Mouse (Mus musculus): ENCODE data around the gene Dnajc4. TPM values are rescaled to one million over a fixed set of nuclear protein-coding genes. Genes with fewer than 3 reads are reported as not detected.
A peak's percentile ranks its signal among the peaks of the same experiment; 100 is the strongest.

The Dnajc4 gene
- polyA plus RNA-seq, 1 experiment = 24.1 TPM

DNA sequence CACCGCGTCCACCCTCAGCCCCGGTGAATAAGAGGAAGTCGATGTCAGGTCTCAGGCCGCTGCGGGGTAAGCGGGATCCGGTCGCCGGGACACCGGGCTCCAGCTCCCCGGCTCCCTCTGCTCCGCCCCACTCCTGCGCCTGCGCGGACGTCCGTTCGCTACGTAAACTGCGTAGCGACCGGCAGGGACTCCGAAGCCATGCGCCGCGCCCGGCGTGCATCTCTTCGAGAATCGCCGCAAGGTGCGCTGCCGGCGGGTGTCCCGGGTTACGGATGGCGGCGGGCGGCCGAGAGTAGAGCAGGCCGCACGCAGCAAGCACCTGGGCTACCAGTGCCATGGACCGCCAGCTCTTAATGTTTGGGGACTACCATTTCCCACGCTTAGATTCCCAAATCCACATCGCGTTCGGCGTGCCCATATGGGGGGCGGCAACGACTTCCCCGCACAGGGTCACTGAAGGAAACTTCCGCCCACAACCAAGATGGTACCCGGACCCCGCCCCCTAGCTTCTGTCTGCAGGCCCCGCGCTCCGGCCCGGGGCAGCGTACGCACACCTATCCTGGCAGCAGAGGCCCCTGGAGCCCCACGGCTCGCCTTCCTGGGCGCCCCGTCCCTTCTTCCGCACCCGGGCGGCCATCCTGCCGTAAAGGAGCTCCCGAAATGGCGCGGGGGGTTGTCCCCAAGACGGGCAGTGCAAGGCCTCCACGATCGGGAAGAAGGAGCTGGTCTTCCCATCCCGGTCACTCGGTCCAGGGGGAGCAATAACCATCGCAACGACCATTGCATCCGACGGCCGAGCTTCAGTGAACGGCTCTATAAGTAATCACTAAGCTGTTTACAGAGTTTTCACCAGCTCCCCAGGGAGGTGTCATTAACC lies 50.8 kb downstream of the Dnajc4 start, which contains the start of gene Bad:
Bad (plus strand) TSS at position 490 of the 877 bp plus-strand sequence.
- TF ChIP-seq CTCF (IDR thresholded peaks at IDR 0.05; ENCODE audit: extremely low read depth, insufficient read depth, insufficient read length, insufficient replicate concordance) (no peak), POLR2A (IDR thresholded peaks at IDR 0.05; ENCODE audit: low read depth, low read length) (no peak)
- H3K4me3 ChIP-seq (ENCODE audit: extremely low read depth, insufficient read depth, insufficient read length) = peak within 1 kb of the TSS; percentile 69
- no peaks in the 10 kb centered on the region for H3K36me3 ChIP-seq (ENCODE audit: control insufficient read depth, insufficient read depth, low read length)
- H3K4me1 ChIP-seq (ENCODE audit: control insufficient read depth, insufficient read depth, insufficient read length) = peaks cover 2% of the 10 kb centered on the region
- under 1% methylated on average over 83 of the region's 83 CpGs for WGBS
- H3K27me3 ChIP-seq (ENCODE audit: control insufficient read depth, insufficient read depth, low read length) = no peaks in the 10 kb centered on the region
- DNase-seq (ENCODE audit: low read depth in 1 of 2, low spot score in 2 of 2) = peak; percentile 86 to 88
- H3K27ac ChIP-seq (ENCODE audit: insufficient read depth, low read length) = peak within 1 kb of the TSS; percentile 81

- no peaks in the 10 kb centered on the region for H3K27me3 ChIP-seq (ENCODE audit: control insufficient read depth, insufficient read depth, low read length)
- TF ChIP-seq CTCF (IDR thresholded peaks at IDR 0.05; ENCODE audit: extremely low read depth, insufficient read depth, insufficient read length, insufficient replicate concordance) (no peak), POLR2A (IDR thresholded peaks at IDR 0.05; ENCODE audit: low read depth, low read length) (no peak)
- no peak for DNase-seq (ENCODE audit: low read depth in 1 of 2, low spot score in 2 of 2)
- no peaks in the 10 kb centered on the region for H3K36me3 ChIP-seq (ENCODE audit: control insufficient read depth, insufficient read depth, low read length)
- H3K4me1 ChIP-seq (ENCODE audit: control insufficient read depth, insufficient read depth, insufficient read length) = peaks cover 2% of the 10 kb centered on the region
- H3K4me3 ChIP-seq (ENCODE audit: extremely low read depth, insufficient read depth, insufficient read length) = peak overlapping the region; percentile 69
- H3K27ac ChIP-seq (ENCODE audit: insufficient read depth, low read length) = peak overlapping the region; percentile 39; the same call in 1 of the 2 replicates
- 30% methylated on average over 28 of the region's 29 CpGs for WGBS
These were observed 51.7 kb downstream of the Dnajc4 start for GRCm38 (mm10) chr19:6940396-6941351.

- Histone ChIP-seq H3K36me3 (ENCODE audit: control insufficient read depth, insufficient read depth, low read length) (no peaks in the 10 kb centered on the region), H3K27me3 (ENCODE audit: control insufficient read depth, insufficient read depth, low read length) (peaks cover 3% of the 10 kb centered on the region; the same call in 1 of the 2 replicates), H3K4me3 (ENCODE audit: extremely low read depth, insufficient read depth, insufficient read length) (no peak overlapping the region), H3K27ac (ENCODE audit: insufficient read depth, low read length) (no peak overlapping the region), H3K4me1 (ENCODE audit: control insufficient read depth, insufficient read depth, insufficient read length) (peaks cover 2% of the 10 kb centered on the region)
- 94% methylated on average over 20 of the region's 20 CpGs for WGBS
- TF ChIP-seq CTCF (IDR thresholded peaks at IDR 0.05; ENCODE audit: extremely low read depth, insufficient read depth, insufficient read length, insufficient replicate concordance) (no peak), POLR2A (IDR thresholded peaks at IDR 0.05; ENCODE audit: low read depth, low read length) (no peak)
- DNase-seq (ENCODE audit: low read depth in 1 of 2, low spot score in 2 of 2) = no peak
These were observed 53.0 kb downstream of the Dnajc4 start for GRCm38 (mm10) chr19:6939106-6940002.

Other genes starting within 250 kb of the Dnajc4 start
- gene Rps6ka4, start 151.9 kb downstream of the Dnajc4 start, polyA plus RNA-seq (2012; rRNA removed) = 26.7 and 31.8 TPM in 2 replicates
- gene Ccdc88b, start 134.4 kb downstream of the Dnajc4 start, polyA plus RNA-seq (2012; rRNA removed) = 82.5 and 106 TPM in 2 replicates
- gene Trmt112, start 82.9 kb downstream of the Dnajc4 start, polyA plus RNA-seq (2012; rRNA removed) = 135 and 150 TPM in 2 replicates
- 54.6 and 59.4 TPM in 2 replicates for gene Prdx5, start 82.5 kb downstream of the Dnajc4 start, polyA plus RNA-seq (2012; rRNA removed)
- 48.4 and 53.7 TPM in 2 replicates for gene Esrra, start 70.8 kb downstream of the Dnajc4 start, polyA plus RNA-seq (2012; rRNA removed)
- 0.11 and 0.28 TPM in 2 replicates for gene Catsperz, start 67.2 kb downstream of the Dnajc4 start, polyA plus RNA-seq (2012; rRNA removed)
- 0.04 and 0.11 TPM in 2 replicates for gene Kcnk4, start 58.1 kb downstream of the Dnajc4 start, polyA plus RNA-seq (2012; rRNA removed)
- 24.9 and 32.5 TPM in 2 replicates for gene Bad, start 50.7 kb downstream of the Dnajc4 start, polyA plus RNA-seq (2012; rRNA removed)
- gene Gpr137, start 50.1 kb downstream of the Dnajc4 start, polyA plus RNA-seq (2012; rRNA removed) = 54.6 and 61.7 TPM in 2 replicates
- gene Ppp1r14b, start 17.6 kb downstream of the Dnajc4 start, polyA plus RNA-seq (2012; rRNA removed) = 69.0 and 82.5 TPM in 2 replicates
- gene Plcb3, start 16.1 kb downstream of the Dnajc4 start, polyA plus RNA-seq (2012; rRNA removed) = 31.5 and 31.7 TPM in 2 replicates
- 22.1 and 26.2 TPM in 2 replicates for gene Fkbp2, start 12.1 kb downstream of the Dnajc4 start, polyA plus RNA-seq (2012; rRNA removed)
- 20.7 and 23.9 TPM in 2 replicates for gene Vegfb, start 4.9 kb downstream of the Dnajc4 start, polyA plus RNA-seq (2012; rRNA removed)
- 19.4 and 26.5 TPM in 2 replicates for gene Nudt22, start 3.5 kb upstream of the Dnajc4 start, polyA plus RNA-seq (2012; rRNA removed)
- 4.7 and 6.4 TPM in 2 replicates for gene Trpt1, start 3.6 kb upstream of the Dnajc4 start, polyA plus RNA-seq (2012; rRNA removed)
- 194 and 240 TPM in 2 replicates for gene Fermt3, start 26.9 kb upstream of the Dnajc4 start, polyA plus RNA-seq (2012; rRNA removed)
- gene Stip1, start 47.4 kb upstream of the Dnajc4 start, polyA plus RNA-seq (2012; rRNA removed) = 27.4 and 31.3 TPM in 2 replicates
- 13.4 and 17.9 TPM in 2 replicates for gene Macrod1, start 64.2 kb upstream of the Dnajc4 start, polyA plus RNA-seq (2012; rRNA removed)
- gene Flrt1, start 113.2 kb upstream of the Dnajc4 start, polyA plus RNA-seq (2012; rRNA removed) = 0.14 and 0.16 TPM in 2 replicates
- 64.3 and 81.9 TPM in 2 replicates for gene Otub1, start 213.7 kb upstream of the Dnajc4 start, polyA plus RNA-seq (2012; rRNA removed)
- 636 and 1,081 TPM in 2 replicates for gene Cox8a, start 225.0 kb upstream of the Dnajc4 start, polyA plus RNA-seq (2012; rRNA removed)
- 20.5 and 25.1 TPM in 2 replicates for gene Naa40, start 248.6 kb upstream of the Dnajc4 start, polyA plus RNA-seq (2012; rRNA removed)